Mouse (Mus musculus): ENCODE measurements around the gene Thnsl2. TPM values are rescaled to one million over a fixed set of nuclear protein-coding genes. Genes with fewer than 3 reads are reported as not detected.
A peak's percentile ranks its signal among the peaks of the same experiment; 100 is the strongest.

Gene Thnsl2
- total RNA-seq, 2 experiments from 2014 or later = not detected

GRCm38 (mm10) chr6:71133559-71133958 lies 10.7 kb downstream of the Thnsl2 start:
- no peak for ATAC-seq (ENCODE audit: poor library complexity, severe bottlenecking)

DNA sequence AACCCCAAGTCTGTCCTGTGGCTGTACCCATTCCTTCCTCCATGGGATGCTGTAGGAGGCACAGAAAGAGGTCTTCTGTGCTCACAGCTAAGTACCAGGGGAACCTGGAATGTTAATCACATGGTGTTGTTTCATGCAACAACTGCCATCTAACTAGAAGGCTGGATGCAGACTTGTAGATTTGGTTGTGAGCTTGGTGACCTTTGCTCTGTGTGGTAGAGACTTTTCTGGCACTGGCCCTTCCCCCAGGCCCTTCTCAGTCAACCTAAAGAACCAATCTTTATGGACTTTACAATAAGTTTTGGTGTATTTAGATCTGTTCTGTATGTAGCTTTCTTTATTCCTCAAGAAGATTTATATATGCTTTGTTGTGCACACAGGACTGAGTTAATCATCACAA lies 13.2 kb downstream of the Thnsl2 start:
- no peak for ATAC-seq (ENCODE audit: poor library complexity, severe bottlenecking)

DNA sequence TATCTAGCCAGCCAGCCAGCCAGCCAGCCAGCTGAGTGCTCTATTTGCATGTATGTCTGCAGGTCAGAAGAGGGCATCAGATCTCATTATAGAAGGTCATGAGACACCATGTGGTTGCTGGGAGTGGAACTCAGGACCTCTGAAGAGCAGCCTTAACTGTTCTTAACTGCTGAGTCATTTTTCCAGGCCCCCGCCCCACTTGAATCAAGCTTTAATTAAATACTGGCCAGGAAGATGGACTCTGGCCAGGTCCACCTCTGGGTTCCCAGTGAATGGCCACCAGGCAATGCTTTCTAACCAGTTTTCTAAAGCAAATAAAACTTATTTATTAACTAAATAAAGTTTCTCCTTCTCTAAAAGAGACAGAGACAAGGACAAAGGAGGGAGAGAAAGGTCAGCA lies 14.0 kb downstream of the Thnsl2 start:
- no peak for ATAC-seq (ENCODE audit: poor library complexity, severe bottlenecking)

DNA sequence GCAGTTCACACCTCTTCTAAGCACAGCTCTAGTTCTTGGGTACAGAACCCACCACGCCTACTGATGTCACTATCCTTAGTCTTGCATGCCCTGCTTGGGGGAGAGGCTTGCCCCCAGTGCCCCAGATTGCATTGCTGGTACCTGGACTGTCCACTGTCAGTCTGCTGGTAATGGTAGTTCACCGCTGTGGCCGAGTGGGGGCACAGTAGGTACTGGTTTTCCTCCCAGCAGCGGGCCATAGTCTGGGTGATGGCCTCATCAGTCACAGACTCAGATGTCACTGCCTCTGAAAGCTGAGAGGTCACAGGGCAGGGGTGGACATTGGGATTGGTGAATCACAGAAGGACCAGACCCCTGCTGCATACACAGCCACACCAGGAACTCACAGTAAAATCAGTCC lies 15.2 kb downstream of the Thnsl2 start:
- ATAC-seq (ENCODE audit: poor library complexity, severe bottlenecking) = no peak

- ATAC-seq (ENCODE audit: poor library complexity, severe bottlenecking) = no peak
These were observed 17.9 kb downstream of the Thnsl2 start for GRCm38 (mm10) chr6:71126290-71126689.

DNA sequence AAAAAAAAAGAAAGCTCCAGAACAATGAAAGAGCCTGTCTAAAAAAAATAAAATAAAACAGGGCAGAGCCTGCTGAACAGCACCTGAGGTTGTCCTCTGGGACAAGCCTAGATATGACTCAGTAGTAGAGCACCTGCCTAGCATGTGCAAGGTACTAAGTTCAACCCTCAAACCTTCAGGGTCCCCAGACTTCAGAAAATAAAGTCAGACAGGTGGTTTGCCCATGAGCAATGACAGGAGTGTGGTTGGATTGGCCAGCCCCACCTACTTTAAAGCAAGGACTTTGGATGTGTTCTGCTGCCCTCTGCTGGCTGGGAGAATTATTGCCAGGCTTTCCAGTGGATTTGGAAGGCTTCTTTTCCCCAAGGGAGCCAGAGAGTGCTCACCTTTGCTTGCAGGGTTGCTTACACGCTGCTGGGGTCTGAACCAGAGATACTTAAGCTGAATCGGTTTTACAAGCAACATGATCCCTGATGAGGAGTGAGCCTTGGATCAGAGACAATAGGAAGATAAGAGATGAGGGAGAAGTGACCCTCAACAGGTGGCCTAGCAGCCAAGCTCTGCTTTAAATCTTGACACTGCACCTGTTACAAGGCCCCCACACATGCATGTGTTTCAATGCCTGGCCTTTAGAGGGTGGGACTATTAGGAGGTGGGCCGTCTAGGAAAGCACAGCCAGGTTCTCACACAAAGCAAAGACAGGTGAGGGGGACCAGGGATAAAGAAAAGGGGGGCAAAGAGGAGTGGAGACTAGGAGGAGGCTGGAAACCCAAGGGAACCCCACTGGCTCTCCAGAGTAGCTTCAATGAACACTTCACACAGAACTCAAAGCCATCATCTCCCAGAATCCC lies 19.0 kb downstream of the Thnsl2 start:
- ATAC-seq (ENCODE audit: poor library complexity, severe bottlenecking) = peak; percentile 82

- ATAC-seq (ENCODE audit: poor library complexity, severe bottlenecking) = no peak
These were observed 24.5 kb downstream of the Thnsl2 start for GRCm38 (mm10) chr6:71119577-71120254.

- ATAC-seq (ENCODE audit: poor library complexity, severe bottlenecking) = no peak
These were observed 32.7 kb downstream of the Thnsl2 start for GRCm38 (mm10) chr6:71111419-71112113.

DNA sequence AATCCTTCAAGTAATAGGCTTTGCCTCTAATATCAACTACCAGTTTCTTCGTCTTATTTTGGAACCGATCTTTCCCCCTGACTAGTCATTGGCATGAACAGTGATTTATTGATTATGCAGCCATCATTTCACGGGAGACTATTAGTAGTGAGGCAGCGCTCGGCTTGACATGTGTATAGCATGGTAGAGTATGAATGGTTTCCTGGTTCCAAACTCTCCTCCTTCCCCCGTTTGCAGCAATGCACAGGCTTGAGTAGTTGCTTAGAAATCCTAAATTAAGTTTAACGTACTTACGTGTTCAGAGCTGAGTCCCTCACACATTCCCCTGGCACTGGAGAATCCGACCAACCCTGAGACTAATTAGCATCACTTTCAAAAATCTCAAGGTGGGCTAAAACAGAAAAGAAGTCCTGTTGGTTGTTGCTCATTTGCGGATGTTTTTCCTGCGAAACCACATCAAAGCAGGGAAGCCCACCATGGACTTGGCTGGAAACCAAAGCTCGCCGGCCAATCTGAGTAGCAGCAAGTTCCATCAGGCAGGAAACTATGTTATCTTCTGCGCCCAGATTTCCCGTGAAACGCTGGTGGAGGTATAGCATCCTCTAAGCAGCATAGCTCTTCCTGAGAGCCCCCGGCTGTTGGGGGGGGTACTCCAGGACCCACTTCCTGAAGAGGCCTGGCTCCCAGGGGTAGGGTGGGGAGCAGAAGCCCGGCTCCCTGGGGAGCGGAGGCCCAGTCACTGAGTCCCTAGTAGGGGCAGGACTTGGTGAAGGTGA lies 37.9 kb downstream of the Thnsl2 start:
- ATAC-seq (ENCODE audit: poor library complexity, severe bottlenecking) = no peak

DNA sequence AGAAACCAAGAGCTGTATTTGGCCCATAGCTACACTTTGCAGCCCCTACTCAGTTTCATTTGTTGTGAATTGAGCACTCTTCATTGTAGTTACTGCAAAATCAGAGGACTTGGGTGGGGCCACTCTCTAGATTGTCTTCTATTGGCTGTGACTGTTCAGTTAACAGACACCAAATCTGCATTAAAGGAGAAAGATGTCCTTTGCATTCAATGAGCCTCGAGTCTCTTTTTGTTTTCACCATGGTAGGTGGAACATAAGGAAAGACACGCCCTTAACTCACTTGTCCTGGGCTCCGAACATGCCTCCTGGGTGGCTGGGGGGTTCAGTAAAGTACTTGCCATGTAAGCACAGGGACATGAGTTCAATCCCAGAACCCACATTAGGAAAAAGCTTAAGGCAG lies 48.1 kb downstream of the Thnsl2 start:
- ATAC-seq (ENCODE audit: poor library complexity, severe bottlenecking) = no peak

GRCm38 (mm10) chr6:71094693-71095092 lies 49.5 kb downstream of the Thnsl2 start:
- ATAC-seq (ENCODE audit: poor library complexity, severe bottlenecking) = no peak

GRCm38 (mm10) chr6:71093686-71094085 lies 50.6 kb downstream of the Thnsl2 start:
- ATAC-seq (ENCODE audit: poor library complexity, severe bottlenecking) = no peak

GRCm38 (mm10) chr6:71090475-71090874 lies 53.8 kb downstream of the Thnsl2 start:
- no peak for ATAC-seq (ENCODE audit: poor library complexity, severe bottlenecking)

GRCm38 (mm10) chr6:71089735-71090134 lies 54.5 kb downstream of the Thnsl2 start:
- no peak for ATAC-seq (ENCODE audit: poor library complexity, severe bottlenecking)

GRCm38 (mm10) chr6:71088992-71089391 lies 55.2 kb downstream of the Thnsl2 start:
- ATAC-seq (ENCODE audit: poor library complexity, severe bottlenecking) = no peak

DNA sequence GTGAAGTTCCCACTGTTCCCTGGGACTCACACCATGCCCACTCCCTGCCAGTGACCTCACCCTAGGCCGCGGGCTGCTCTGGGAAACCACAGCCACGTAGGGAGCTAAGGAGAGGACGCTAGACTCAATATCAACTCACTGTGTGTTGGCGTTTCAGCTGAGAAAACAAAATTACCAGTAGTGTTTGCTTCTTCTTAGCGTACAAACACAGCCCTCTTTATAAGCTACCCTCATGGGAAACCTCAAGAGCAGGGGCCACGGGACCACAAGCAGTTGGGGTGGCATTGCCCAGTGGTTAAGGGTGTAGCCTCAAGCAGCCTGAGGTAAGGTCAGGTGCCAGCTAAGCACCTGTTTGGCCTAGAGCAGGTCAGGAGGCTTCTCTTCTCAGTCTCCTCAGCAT lies 60.8 kb downstream of the Thnsl2 start:
- ATAC-seq (ENCODE audit: poor library complexity, severe bottlenecking) = no peak

DNA sequence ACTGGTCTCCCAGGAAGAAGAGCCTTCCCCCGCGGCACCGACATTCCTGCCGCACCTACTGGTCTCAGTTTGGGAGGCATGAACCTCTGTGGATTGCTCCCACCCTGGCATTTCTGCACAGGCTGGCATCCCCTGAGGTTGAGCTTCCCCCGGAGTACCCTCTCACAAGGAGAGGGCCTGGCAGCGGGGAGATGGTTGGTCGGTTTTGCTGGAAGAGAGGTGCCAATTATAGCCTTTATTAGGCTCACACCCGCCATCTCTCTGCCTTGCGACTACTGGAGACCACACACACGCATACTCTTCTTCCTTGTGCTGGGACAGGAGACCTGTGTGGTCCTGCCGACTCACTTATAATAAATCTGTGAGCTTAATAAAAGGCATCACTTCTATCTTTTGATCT lies 62.2 kb downstream of the Thnsl2 start:
- no peak for ATAC-seq (ENCODE audit: poor library complexity, severe bottlenecking)

GRCm38 (mm10) chr6:71081230-71081629 lies 63.0 kb downstream of the Thnsl2 start:
- ATAC-seq (ENCODE audit: poor library complexity, severe bottlenecking) = no peak

Measured in megakaryocyte, adult 5-6 weeks (primary cell).